Mouse (Mus musculus): ENCODE measurements around the gene Plpp2.

- no peak for TF ChIP-seq CTCF (IDR thresholded peaks at IDR 0.05)
- no peak for TF ChIP-seq POLR2A (IDR thresholded peaks at IDR 0.05; ENCODE audit: insufficient read depth, low read depth, low read length)
Measured at GRCm38 (mm10) chr10:79537781-79538180, 4.2 kb upstream of the Plpp2 start.
